Mouse (Mus musculus) adrenal gland, adult 8-10 months (tissue): ENCODE results near the gene C330007P06Rik. TPM values are rescaled to one million over a fixed set of nuclear protein-coding genes. Genes with fewer than 3 reads are reported as not detected.
A peak's percentile ranks its signal among the peaks of the same experiment; 100 is the strongest.
"Not testable (repeated sequence)": the region's sequence is repeated elsewhere in the genome, so short reads cannot be mapped to it uniquely, and the experiment has no call there.

Experiments used
- DNase-seq: peaks from one replicate; pipeline ENCODE4 v3.0.0; 2022
- total RNA-seq, 4 experiments: library from RNA; stranded (reverse); gene quantifications; 2 replicates each; pipeline ENCODE4 v1.2.4; 2022

Gene C330007P06Rik
- total RNA-seq, 4 experiments from 2014 or later = 49.0 to 54.6 (median 52.2) TPM

DNA sequence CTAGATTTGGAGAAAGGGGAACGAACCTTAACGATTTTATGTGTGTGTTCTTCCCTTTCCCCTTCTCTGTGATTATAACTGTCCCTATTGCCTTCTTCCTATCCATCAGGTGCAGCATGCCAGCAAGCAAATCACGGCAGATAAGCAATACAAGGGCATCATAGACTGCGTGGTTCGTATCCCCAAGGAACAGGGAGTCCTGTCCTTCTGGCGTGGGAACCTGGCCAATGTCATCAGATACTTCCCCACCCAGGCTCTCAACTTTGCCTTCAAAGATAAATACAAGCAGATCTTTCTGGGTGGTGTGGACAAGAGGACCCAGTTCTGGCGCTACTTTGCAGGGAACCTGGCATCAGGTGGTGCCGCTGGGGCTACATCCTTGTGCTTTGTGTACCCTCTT is 77.2 kb downstream of the C330007P06Rik start:
- DNase-seq = not testable (repeated sequence)

DNA sequence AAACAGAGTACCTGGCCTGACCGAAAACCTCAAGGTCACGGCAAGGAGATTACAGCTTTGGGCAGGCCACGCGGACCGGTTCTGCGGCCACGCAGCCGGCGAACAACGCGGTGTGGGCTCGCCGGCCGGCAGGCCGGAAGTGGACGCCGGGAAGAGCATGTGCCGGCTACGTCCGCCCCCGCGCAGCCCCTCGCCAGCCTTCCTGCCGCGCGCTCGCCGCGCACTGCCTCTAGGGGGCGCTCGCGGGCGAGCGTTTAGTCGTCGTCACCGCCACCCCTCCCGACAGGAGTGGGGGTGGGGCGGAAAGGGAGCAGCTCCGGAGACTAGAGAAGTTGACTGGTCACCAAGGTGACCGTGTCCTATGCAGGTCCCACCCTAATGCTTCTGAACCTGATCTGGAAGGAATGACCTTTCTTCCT is 77.7 kb downstream of the C330007P06Rik start:
- DNase-seq = peak; percentile 67

DNA sequence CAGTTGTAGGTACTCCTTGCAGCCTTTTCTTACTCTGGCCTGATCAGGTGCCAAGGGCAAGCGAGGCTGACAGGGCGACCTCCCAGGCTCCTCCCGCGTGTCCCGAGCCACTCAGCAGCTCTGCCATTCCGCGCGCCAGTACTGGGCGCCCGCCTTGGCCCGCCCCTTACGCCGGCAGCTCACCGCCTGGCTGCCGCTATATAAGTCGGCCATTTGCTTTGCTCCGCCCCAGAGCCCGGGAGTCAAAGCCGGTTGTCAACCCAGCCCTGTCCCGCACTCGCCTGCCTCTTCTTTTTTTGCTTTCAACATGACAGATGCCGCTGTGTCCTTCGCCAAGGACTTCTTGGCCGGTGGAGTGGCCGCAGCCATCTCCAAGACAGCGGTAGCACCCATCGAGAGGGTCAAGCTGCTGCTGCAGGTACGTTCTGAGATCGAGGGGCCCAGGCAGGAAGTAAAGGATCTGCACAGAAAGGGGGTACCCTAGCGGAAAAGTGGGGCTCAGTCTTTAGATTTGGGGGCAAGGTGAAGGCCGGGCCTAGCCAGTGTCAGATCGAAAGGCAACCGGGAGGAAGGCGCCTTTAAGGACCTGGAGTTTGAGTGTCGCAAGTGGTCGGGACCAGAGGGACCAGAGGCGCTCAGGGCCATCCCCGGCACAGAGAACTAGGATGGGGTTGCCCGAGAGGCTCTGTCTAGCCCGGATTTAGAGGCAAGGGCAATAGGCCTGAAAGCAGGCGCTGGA is 78.3 kb downstream of the C330007P06Rik start, which contains the start of gene Slc25a5:
Gene Slc25a5 (plus strand): TSS at position 228 of the 739 bp plus-strand sequence.
- DNase-seq = peak; percentile 83

DNA sequence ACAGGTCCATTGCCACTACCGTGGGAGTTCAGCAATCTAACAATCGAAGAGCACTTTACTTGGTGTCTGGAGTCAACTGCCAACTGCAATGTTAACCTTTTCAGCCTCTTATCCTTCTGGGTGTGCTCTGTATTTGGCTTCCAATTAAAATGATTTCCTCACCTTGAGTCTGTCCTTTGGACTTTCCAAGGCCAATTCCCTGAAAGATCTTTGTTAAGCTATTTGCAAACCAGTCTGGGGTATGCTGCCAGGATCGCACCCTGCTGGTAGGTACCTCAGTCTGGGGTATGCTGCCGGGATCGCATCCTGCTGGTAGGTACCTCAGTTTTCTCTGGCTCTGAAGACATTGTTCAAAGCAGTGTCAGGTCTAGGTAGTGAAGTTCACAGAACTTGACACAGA is 79.3 kb downstream of the C330007P06Rik start:
- no peak for DNase-seq

DNA sequence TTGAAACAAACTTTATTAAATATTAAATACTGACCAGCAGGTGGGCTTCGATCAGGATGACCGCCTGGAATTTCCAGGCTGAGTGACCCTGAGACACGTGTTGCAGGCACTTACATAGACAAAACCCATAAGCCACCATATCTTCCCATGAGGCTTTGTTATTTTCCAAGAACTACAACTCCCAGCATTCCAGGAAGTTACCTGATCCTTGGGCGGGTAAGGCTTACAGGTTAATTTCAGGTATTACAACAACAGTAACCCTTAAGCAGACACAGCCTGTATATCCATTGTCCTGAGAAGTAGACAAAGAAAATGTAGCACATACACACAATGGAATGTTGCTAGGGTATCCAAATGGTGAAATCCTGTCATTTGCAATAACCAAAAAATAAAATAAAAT is 84.6 kb downstream of the C330007P06Rik start:
- no peak for DNase-seq

DNA sequence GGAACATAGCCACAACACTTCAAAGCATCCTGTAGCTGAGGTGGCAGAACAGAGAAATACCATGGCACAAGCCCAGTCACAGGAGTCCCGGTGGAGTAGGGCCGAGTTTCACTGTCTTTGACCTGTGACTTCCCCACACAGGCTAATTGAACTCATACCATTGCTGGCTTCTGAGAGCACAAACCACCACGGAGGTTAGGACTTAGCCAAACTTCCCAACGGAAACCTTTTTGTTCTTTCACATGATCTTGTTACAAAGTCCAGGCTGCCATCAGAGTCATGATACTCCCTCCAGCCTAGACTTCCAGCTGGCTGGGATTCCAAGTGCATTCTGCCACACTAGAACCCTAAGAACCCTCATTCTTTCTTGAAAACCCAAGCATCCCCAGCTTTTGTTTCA is 96.2 kb downstream of the C330007P06Rik start:
- no peak for DNase-seq

DNA sequence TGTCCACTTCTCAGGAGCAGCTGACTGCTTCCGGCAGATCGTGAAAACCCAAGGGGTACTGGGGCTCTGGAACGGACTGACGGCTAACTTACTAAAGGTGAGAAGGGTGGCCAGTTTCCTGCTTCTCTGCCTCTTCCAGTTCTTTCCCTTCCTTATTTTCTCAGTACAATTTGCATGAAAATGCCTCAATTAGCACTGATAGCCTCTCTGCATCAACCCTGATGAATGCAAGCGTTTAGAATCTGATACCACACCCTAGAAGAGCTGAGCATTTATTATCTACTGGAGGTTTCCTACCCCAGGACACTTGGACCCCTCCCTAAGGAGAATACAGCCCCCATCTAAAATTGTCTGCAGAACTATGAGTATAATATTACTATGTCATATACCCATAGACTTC is 98.4 kb downstream of the C330007P06Rik start:
- no peak for DNase-seq

Other genes with a start within 250 kb of the C330007P06Rik start
- 10 to 100 TPM in 1 of 4 experiments, 1 to 10 TPM in 3; 7.9 to 14.3 (median 8.5) TPM for gene Akap17b, start 228.7 kb downstream of the C330007P06Rik start, total RNA-seq
- gene Slc25a43, start 130.5 kb downstream of the C330007P06Rik start, total RNA-seq = 1 to 10 TPM; 2.0 to 3.7 (median 2.9) TPM
- gene Slc25a5, start 78.5 kb downstream of the C330007P06Rik start, total RNA-seq = 100 to 1,000 TPM; 317 to 419 (median 366) TPM
- gene Ube2a, start 211 bp downstream of the C330007P06Rik start, total RNA-seq = 10 to 100 TPM; 51.4 to 63.9 (median 55.7) TPM
- 10 to 100 TPM in 3 of 4 experiments, 1 to 10 TPM in 1; 9.4 to 13.3 (median 12.3) TPM for gene Nkrf, start 28.8 kb upstream of the C330007P06Rik start, total RNA-seq
- 10 to 100 TPM; 21.4 to 45.9 (median 31.0) TPM for gene Sept6, start 117.7 kb upstream of the C330007P06Rik start, total RNA-seq
- gene Sowahd, start 174.7 kb upstream of the C330007P06Rik start, total RNA-seq = 1 to 10 TPM in 2 of 4 experiments, under 1 TPM in 2; 0.63 to 5.0 (median 1.9) TPM
- gene Rpl39, start 211.3 kb upstream of the C330007P06Rik start, total RNA-seq = 100 to 1,000 TPM; 509 to 573 (median 523) TPM
- 10 to 100 TPM; 14.7 to 27.6 (median 19.3) TPM for gene Upf3b, start 236.2 kb upstream of the C330007P06Rik start, total RNA-seq